Mouse (Mus musculus) midbrain, embryonic 15.5 days (tissue): ENCODE measurements around the gene Mthfd1l. TPM values are rescaled to one million over a fixed set of nuclear protein-coding genes. Genes with fewer than 3 reads are reported as not detected.

Experiments
- ATAC-seq: fragments of 200-750 bp; cut with Nextera tagmentation; replicated peaks from 2 replicates; pipeline ENCODE4 v1.8.0; 2017; ENCODE audit warnings: moderate TSS enrichment
- H3K27ac ChIP-seq: fragments of 300-500 bp; sonication (generic); 2 replicates; pipeline ENCODE4 v1.5.1; 2015; ENCODE audit warnings: mild to moderate bottlenecking, inconsistent platforms
- H3K27me3 ChIP-seq: fragments of 300-500 bp; sonication (generic); replicated peaks from 2 replicates; pipeline ENCODE4 v1.6.1; 2015; ENCODE audit warnings: inconsistent platforms
- H3K36me3 ChIP-seq: fragments of 300-500 bp; sonication (generic); replicated peaks from 2 replicates; pipeline ENCODE4 v1.6.1; 2015; ENCODE audit warnings: inconsistent platforms
- H3K4me1 ChIP-seq: fragments of 300-500 bp; sonication (generic); 2 replicates; pipeline ENCODE4 v1.6.1; 2015; ENCODE audit warnings: inconsistent platforms
- H3K4me2 ChIP-seq: fragments of 300-500 bp; sonication (generic); 2 replicates; pipeline ENCODE4 v1.6.1; 2015; ENCODE audit warnings: inconsistent platforms, mild to moderate bottlenecking, moderate library complexity
- H3K4me3 ChIP-seq: fragments of 300-500 bp; sonication (generic); 2 replicates; pipeline ENCODE4 v1.5.1; 2015; ENCODE audit warnings: mild to moderate bottlenecking, inconsistent platforms
- H3K9ac ChIP-seq: fragments of 300-500 bp; sonication (generic); 2 replicates; pipeline ENCODE4 v1.6.1; 2015; ENCODE audit warnings: mild to moderate bottlenecking, inconsistent platforms
- H3K9me3 ChIP-seq: fragments of 300-500 bp; sonication (generic); 2 replicates; pipeline ENCODE4 v1.6.1; 2016; ENCODE audit warnings: inconsistent platforms
- WGBS: fragments of 180-500 bp; shearing (Covaris S2); methylation state at CpG from one replicate; pipeline ENCODE4 v1.1.7; 2015; ENCODE audit warnings: mixed read lengths; 5-methylcytosine and 5-hydroxymethylcytosine counted together
- polyA plus RNA-seq: library from polyadenylated mRNA; unstranded; fragments of >200 nt; fragmentation: Nextera tagmentation; extraction: Ambion mirVana; gene quantifications from 2 replicates; pipeline ENCODE4 v1.2.1, GENCODE M21; 2015

Gene Mthfd1l
- polyA plus RNA-seq, 1 experiment from 2014 or later = 6.0 TPM

GRCm38 (mm10) chr10:4028851-4029442, 56.0 kb downstream of the Mthfd1l start:
- no peaks in the 10 kb centered on the region for H3K4me1 ChIP-seq
- H3K9me3 ChIP-seq = no peaks in the 10 kb centered on the region
- no peak for ATAC-seq
- H3K27ac ChIP-seq = no peak overlapping the region
- no peaks in the 10 kb centered on the region for H3K27me3 ChIP-seq
- H3K9ac ChIP-seq = no peak overlapping the region
- H3K4me3 ChIP-seq = no peak overlapping the region
- 90% methylated on average over 15 of the region's 15 CpGs for WGBS
- no peak overlapping the region for H3K4me2 ChIP-seq
- no peaks in the 10 kb centered on the region for H3K36me3 ChIP-seq

GRCm38 (mm10) chr10:4033761-4034160, 60.8 kb downstream of the Mthfd1l start:
- WGBS = 85% methylated on average over 9 of the region's 9 CpGs

GRCm38 (mm10) chr10:4036476-4036875, 63.6 kb downstream of the Mthfd1l start:
- no peak overlapping the region for H3K9ac ChIP-seq
- WGBS = 95% methylated on average over 7 of the region's 7 CpGs
- ATAC-seq = no peak
- no peak overlapping the region for H3K4me2 ChIP-seq
- no peaks in the 10 kb centered on the region for H3K27me3 ChIP-seq
- no peak overlapping the region for H3K4me3 ChIP-seq
- no peaks in the 10 kb centered on the region for H3K9me3 ChIP-seq
- no peaks in the 10 kb centered on the region for H3K4me1 ChIP-seq
- H3K36me3 ChIP-seq = no peaks in the 10 kb centered on the region
- no peak overlapping the region for H3K27ac ChIP-seq

More at GRCm38 (mm10) chr10:4033761-4034160, 60.8 kb downstream of the Mthfd1l start:
- no peaks in the 10 kb centered on the region for H3K9me3 ChIP-seq
- H3K27ac ChIP-seq = no peak overlapping the region
- no peak for ATAC-seq
- no peak overlapping the region for H3K4me2 ChIP-seq
- H3K4me3 ChIP-seq = no peak overlapping the region
- H3K9ac ChIP-seq = no peak overlapping the region
- no peaks in the 10 kb centered on the region for H3K4me1 ChIP-seq
- no peaks in the 10 kb centered on the region for H3K27me3 ChIP-seq
- H3K36me3 ChIP-seq = no peaks in the 10 kb centered on the region

GRCm38 (mm10) chr10:4037066-4037465, 64.1 kb downstream of the Mthfd1l start:
- Histone ChIP-seq H3K9ac (no peak overlapping the region), H3K4me1 (no peaks in the 10 kb centered on the region), H3K36me3 (no peaks in the 10 kb centered on the region), H3K9me3 (no peaks in the 10 kb centered on the region), H3K4me3 (no peak overlapping the region), H3K4me2 (no peak overlapping the region), H3K27ac (no peak overlapping the region), H3K27me3 (no peaks in the 10 kb centered on the region)
- no peak for ATAC-seq
- WGBS = 89% methylated on average over 3 of the region's 3 CpGs

- no peaks in the 10 kb centered on the region for H3K4me1 ChIP-seq
- no peaks in the 10 kb centered on the region for H3K36me3 ChIP-seq
- no peak overlapping the region for H3K4me2 ChIP-seq
- H3K27me3 ChIP-seq = no peaks in the 10 kb centered on the region
- no peak overlapping the region for H3K4me3 ChIP-seq
- no peak overlapping the region for H3K9ac ChIP-seq
- 94% methylated on average over 11 of the region's 11 CpGs for WGBS
- no peak overlapping the region for H3K27ac ChIP-seq
- ATAC-seq = no peak
- H3K9me3 ChIP-seq = no peaks in the 10 kb centered on the region
Observed at GRCm38 (mm10) chr10:4038576-4038975, 65.7 kb downstream of the Mthfd1l start.

GRCm38 (mm10) chr10:4041691-4042090, 68.8 kb downstream of the Mthfd1l start:
- H3K4me1 ChIP-seq = no peaks in the 10 kb centered on the region
- 77% methylated on average over 9 of the region's 9 CpGs for WGBS

GRCm38 (mm10) chr10:4044421-4044820, 71.5 kb downstream of the Mthfd1l start:
- H3K36me3 ChIP-seq = no peaks in the 10 kb centered on the region
- no peaks in the 10 kb centered on the region for H3K27me3 ChIP-seq
- no peaks in the 10 kb centered on the region for H3K9me3 ChIP-seq
- ATAC-seq = no peak
- no peak overlapping the region for H3K4me2 ChIP-seq
- no peaks in the 10 kb centered on the region for H3K4me1 ChIP-seq
- H3K9ac ChIP-seq = no peak overlapping the region
- no peak overlapping the region for H3K4me3 ChIP-seq
- H3K27ac ChIP-seq = no peak overlapping the region
- 81% methylated on average over 7 of the region's 7 CpGs for WGBS

More at GRCm38 (mm10) chr10:4041691-4042090, 68.8 kb downstream of the Mthfd1l start:
- H3K36me3 ChIP-seq = no peaks in the 10 kb centered on the region
- H3K27me3 ChIP-seq = no peaks in the 10 kb centered on the region
- no peak for ATAC-seq
- H3K9ac ChIP-seq = no peak overlapping the region
- no peak overlapping the region for H3K27ac ChIP-seq
- H3K4me2 ChIP-seq = no peak overlapping the region
- H3K4me3 ChIP-seq = no peak overlapping the region
- H3K9me3 ChIP-seq = no peaks in the 10 kb centered on the region

- Histone ChIP-seq H3K4me2 (no peak overlapping the region), H3K27me3 (no peaks in the 10 kb centered on the region), H3K4me1 (no peaks in the 10 kb centered on the region), H3K27ac (no peak overlapping the region), H3K4me3 (no peak overlapping the region), H3K36me3 (no peaks in the 10 kb centered on the region), H3K9me3 (no peaks in the 10 kb centered on the region), H3K9ac (no peak overlapping the region)
- WGBS = 75% methylated on average over 4 of the region's 4 CpGs
- no peak for ATAC-seq
Observed at GRCm38 (mm10) chr10:4046496-4046895, 73.6 kb downstream of the Mthfd1l start.

GRCm38 (mm10) chr10:4047666-4048065, 74.7 kb downstream of the Mthfd1l start:
- no peak for ATAC-seq

GRCm38 (mm10) chr10:4050236-4050635, 77.3 kb downstream of the Mthfd1l start:
- WGBS = 95% methylated on average over 4 of the region's 4 CpGs
- H3K27me3 ChIP-seq = no peaks in the 10 kb centered on the region
- H3K4me3 ChIP-seq = no peak overlapping the region
- ATAC-seq = no peak
- no peak overlapping the region for H3K27ac ChIP-seq
- no peaks in the 10 kb centered on the region for H3K4me1 ChIP-seq
- no peaks in the 10 kb centered on the region for H3K9me3 ChIP-seq
- H3K36me3 ChIP-seq = no peaks in the 10 kb centered on the region
- H3K9ac ChIP-seq = no peak overlapping the region
- no peak overlapping the region for H3K4me2 ChIP-seq

More at GRCm38 (mm10) chr10:4047666-4048065, 74.7 kb downstream of the Mthfd1l start:
- Histone ChIP-seq H3K36me3 (no peaks in the 10 kb centered on the region), H3K4me1 (no peaks in the 10 kb centered on the region), H3K4me2 (no peak overlapping the region), H3K4me3 (no peak overlapping the region), H3K27ac (no peak overlapping the region), H3K27me3 (no peaks in the 10 kb centered on the region), H3K9me3 (no peaks in the 10 kb centered on the region), H3K9ac (no peak overlapping the region)
- WGBS = 82% methylated on average over 6 of the region's 6 CpGs

- 90% methylated on average over 4 of the region's 4 CpGs for WGBS
- no peak for ATAC-seq
Observed at GRCm38 (mm10) chr10:4052711-4053110, 79.8 kb downstream of the Mthfd1l start.

GRCm38 (mm10) chr10:4053278-4054061, 80.6 kb downstream of the Mthfd1l start:
- H3K9me3 ChIP-seq = no peaks in the 10 kb centered on the region
- H3K4me2 ChIP-seq = no peak overlapping the region
- ATAC-seq = peak; percentile 45; the same call in 1 of the 2 replicates
- WGBS = 80% methylated on average over 19 of the region's 19 CpGs
- no peak overlapping the region for H3K4me3 ChIP-seq
- no peak overlapping the region for H3K27ac ChIP-seq
- no peaks in the 10 kb centered on the region for H3K4me1 ChIP-seq
- no peak overlapping the region for H3K9ac ChIP-seq
- no peaks in the 10 kb centered on the region for H3K27me3 ChIP-seq
- no peaks in the 10 kb centered on the region for H3K36me3 ChIP-seq

More at GRCm38 (mm10) chr10:4052711-4053110, 79.8 kb downstream of the Mthfd1l start:
- Histone ChIP-seq H3K4me1 (no peaks in the 10 kb centered on the region), H3K4me2 (no peak overlapping the region), H3K27ac (no peak overlapping the region), H3K9me3 (no peaks in the 10 kb centered on the region), H3K36me3 (no peaks in the 10 kb centered on the region), H3K4me3 (no peak overlapping the region), H3K27me3 (no peaks in the 10 kb centered on the region), H3K9ac (no peak overlapping the region)

- ATAC-seq = no peak
- Histone ChIP-seq H3K9me3 (no peaks in the 10 kb centered on the region), H3K27ac (no peak overlapping the region), H3K27me3 (no peaks in the 10 kb centered on the region), H3K4me1 (no peaks in the 10 kb centered on the region), H3K36me3 (no peaks in the 10 kb centered on the region), H3K9ac (no peak overlapping the region), H3K4me2 (no peak overlapping the region), H3K4me3 (no peak overlapping the region)
- WGBS = 96% methylated on average over 1 of the region's 1 CpGs
Observed at GRCm38 (mm10) chr10:4054589-4054988, 81.7 kb downstream of the Mthfd1l start.
